Mouse (Mus musculus) CH12.LX (cell line): ENCODE results near the gene Mllt10.
"Not testable (repeated sequence)": the region's sequence is repeated elsewhere in the genome, so short reads cannot be mapped to it uniquely, and the experiment has no call there.

Experiments
- CTCF ChIP-seq, 2 experiments: IDR thresholded peaks in 1 of 2; conservative IDR thresholded peaks in 1 of 2; 2 replicates each; pipeline ENCODE4 v1.5.1; 2011 to 2012; ENCODE audit warnings: low read depth in 2 of 2, low read length in 2 of 2, improper control_type of control experiment in 1 of 2, inconsistent platforms in 1 of 2, mild to moderate bottlenecking in 1 of 2, moderate library complexity in 1 of 2
- ELF1 ChIP-seq: IDR thresholded peaks from 2 replicates; pipeline ENCODE4 v1.6.1; 2014; ENCODE audit warnings: low read depth, mild to moderate bottlenecking, inconsistent platforms, low read length, improper control_type of control experiment
- EP300 ChIP-seq: IDR thresholded peaks from 2 replicates; pipeline ENCODE4 v1.6.1; 2011; ENCODE audit warnings: low read length, improper control_type of control experiment
- JUN ChIP-seq: IDR thresholded peaks from 2 replicates; pipeline ENCODE4 v1.6.1; 2011; ENCODE audit warnings: low read depth, mild to moderate bottlenecking, low read length, improper control_type of control experiment, moderate library complexity; ENCODE audit not compliant: insufficient read depth
- JUND ChIP-seq: conservative IDR thresholded peaks from 2 replicates; pipeline ENCODE4 v1.6.1; 2011; ENCODE audit warnings: low read depth, low read length, improper control_type of control experiment
- MAX ChIP-seq: IDR thresholded peaks from 2 replicates; pipeline ENCODE4 v1.6.1; 2011; ENCODE audit warnings: low read length, improper control_type of control experiment
- MAZ ChIP-seq: IDR thresholded peaks from 2 replicates; pipeline ENCODE4 v1.6.1; 2012; ENCODE audit warnings: low read depth, mild to moderate bottlenecking, inconsistent platforms, low read length, improper control_type of control experiment, moderate library complexity
- MEF2A ChIP-seq: IDR thresholded peaks from 2 replicates; pipeline ENCODE4 v1.6.1; 2014; ENCODE audit warnings: low read depth, mild to moderate bottlenecking, inconsistent platforms, low read length, improper control_type of control experiment, borderline replicate concordance
- NRF1 ChIP-seq: IDR thresholded peaks from 2 replicates; pipeline ENCODE4 v1.6.1; 2014; ENCODE audit warnings: low read depth, mild to moderate bottlenecking, inconsistent platforms, low read length, improper control_type of control experiment, moderate library complexity
- POLR2A ChIP-seq: IDR thresholded peaks from 2 replicates; pipeline ENCODE4 v1.6.1; 2011; ENCODE audit warnings: low read depth, mild to moderate bottlenecking, improper control_type of control experiment, low read length
- TCF12 ChIP-seq: IDR thresholded peaks from 2 replicates; pipeline ENCODE4 v1.6.1; 2014; ENCODE audit warnings: low read depth, mild to moderate bottlenecking, inconsistent platforms, low read length, improper control_type of control experiment
- UBTF ChIP-seq: IDR thresholded peaks from 2 replicates; pipeline ENCODE4 v1.6.1; 2012; ENCODE audit warnings: low read depth, mild to moderate bottlenecking, inconsistent platforms, low read length, improper control_type of control experiment, moderate library complexity
- USF1 ChIP-seq: IDR thresholded peaks from 2 replicates; pipeline ENCODE4 v1.6.1; 2014; ENCODE audit warnings: low read depth, mild to moderate bottlenecking, inconsistent platforms, low read length, improper control_type of control experiment
- ZC3H11A ChIP-seq: IDR thresholded peaks from 2 replicates; pipeline ENCODE4 v1.6.1; 2012; ENCODE audit warnings: low read depth, mild to moderate bottlenecking, inconsistent platforms, low read length, improper control_type of control experiment

GRCm38 (mm10) chr2:18087695-18088094 lies 32.7 kb downstream of the Mllt10 start:
- not testable (repeated sequence) for TF ChIP-seq CTCF (conservative IDR thresholded peaks at IDR 0.05 in 1 of 2, IDR thresholded peaks at IDR 0.05 in 1 of 2; ENCODE audit: low read depth in 2 of 2, low read length in 2 of 2); POLR2A; ZC3H11A; MEF2A; NRF1; EP300; ELF1; MAZ; JUN; UBTF; TCF12; USF1; JUND; MAX
